Mouse (Mus musculus) megakaryocyte, embryonic 14.5 days (primary cell): ENCODE results near the gene Akirin2. TPM values are rescaled to one million over a fixed set of nuclear protein-coding genes. Genes with fewer than 3 reads are reported as not detected.
A peak's percentile ranks its signal among the peaks of the same experiment; 100 is the strongest.

Experiments
- H3K27me3 ChIP-seq: replicated peaks from 2 replicates; pipeline ENCODE3; 2012; ENCODE audit warnings: inconsistent platforms
- H3K36me3 ChIP-seq: replicated peaks from 2 replicates; pipeline ENCODE3; 2012; ENCODE audit warnings: low read length, inconsistent platforms, mixed read lengths
- H3K4me1 ChIP-seq: 2 replicates; pipeline ENCODE4 v1.6.1; 2012; ENCODE audit warnings: inconsistent platforms
- H3K4me3 ChIP-seq: replicated peaks from 2 replicates; pipeline ENCODE3; 2012; ENCODE audit warnings: moderate library complexity, mild to moderate bottlenecking, inconsistent platforms
- H3K9me3 ChIP-seq: 2 replicates; pipeline ENCODE4 v1.6.1; 2012; ENCODE audit warnings: inconsistent platforms
- FLI1 ChIP-seq: IDR thresholded peaks from 2 replicates; pipeline ENCODE4 v1.6.1; 2012; ENCODE audit warnings: low read length, inconsistent platforms, mixed read lengths
- GATA1 ChIP-seq: IDR thresholded peaks from 3 replicates; pipeline ENCODE4 v1.6.1; 2012; ENCODE audit warnings: mixed read lengths, low read length, inconsistent platforms, borderline replicate concordance
- polyA plus RNA-seq: library from polyadenylated mRNA; stranded (reverse); fragments of >175 nt; gene quantifications from 2 replicates; pipeline ENCODE4 v1.2.3, GENCODE M21; 2012; ENCODE audit warnings: low replicate concordance; ENCODE audit not compliant: insufficient read depth

Gene Akirin2
- polyA plus RNA-seq, 1 experiment: 69.1 TPM

DNA sequence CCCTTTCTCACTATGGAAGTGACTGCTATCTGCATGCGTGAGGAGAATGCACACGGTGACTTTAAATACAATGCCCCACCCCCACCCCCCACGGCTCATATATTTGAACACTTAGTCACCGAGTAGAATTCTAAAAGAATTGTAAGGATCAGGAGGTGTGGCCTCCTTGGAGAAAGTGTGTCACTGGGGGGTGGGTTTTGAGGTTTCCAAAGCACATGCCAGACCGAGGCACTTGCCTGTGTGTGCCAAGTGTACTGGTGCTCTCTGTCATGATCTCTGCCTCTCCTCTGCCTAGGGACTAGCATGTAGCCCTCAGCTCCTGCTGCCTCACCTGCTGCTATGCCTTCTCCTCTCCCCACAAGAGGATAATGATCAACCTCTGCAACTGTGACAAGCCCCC lies 31.7 kb downstream of the Akirin2 start:
- H3K36me3 ChIP-seq: peaks cover 93% of the 10 kb centered on the region
- TF ChIP-seq FLI1 (no peak), GATA1 (no peak)
- no peaks in the 10 kb centered on the region for H3K27me3 ChIP-seq
- no peaks in the 10 kb centered on the region for H3K9me3 ChIP-seq
- H3K4me3 ChIP-seq: peak overlapping the region; percentile 70
- H3K4me1 ChIP-seq: peaks cover 66% of the 10 kb centered on the region

DNA sequence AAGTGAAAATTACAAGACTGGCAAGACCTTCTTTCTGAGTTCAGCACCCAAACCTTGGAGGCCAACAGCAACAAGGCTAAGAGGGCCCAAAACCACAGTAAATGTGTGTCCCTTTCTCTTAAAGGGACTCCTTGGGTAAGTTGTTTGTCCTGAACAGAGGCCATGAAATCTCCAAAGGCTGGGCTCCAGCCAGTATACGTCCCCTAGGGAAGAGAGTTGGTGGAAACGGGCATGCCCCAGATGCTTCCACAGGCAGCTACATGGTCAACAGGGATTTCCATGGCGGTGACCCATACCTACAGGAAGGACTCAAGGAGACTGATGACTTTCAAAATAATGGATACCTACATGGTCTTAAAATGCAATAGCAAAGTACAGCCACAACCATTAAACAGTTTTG lies 32.7 kb downstream of the Akirin2 start:
- peaks cover 88% of the 10 kb centered on the region for H3K36me3 ChIP-seq
- TF ChIP-seq GATA1: no peak
- no peak for TF ChIP-seq FLI1

GRCm38 (mm10) chr4:34584871-34585607 lies 34.3 kb downstream of the Akirin2 start:
- no peaks in the 10 kb centered on the region for H3K9me3 ChIP-seq
- peaks cover 85% of the 10 kb centered on the region for H3K36me3 ChIP-seq
- H3K27me3 ChIP-seq: no peaks in the 10 kb centered on the region
- H3K4me3 ChIP-seq: no peak overlapping the region
- TF ChIP-seq GATA1 (no peak), FLI1 (no peak)
- peaks cover 46% of the 10 kb centered on the region for H3K4me1 ChIP-seq

More for the DNA sequence above, 32.7 kb downstream of the Akirin2 start:
- no peak overlapping the region for H3K4me3 ChIP-seq
- peaks cover 59% of the 10 kb centered on the region for H3K4me1 ChIP-seq
- no peaks in the 10 kb centered on the region for H3K27me3 ChIP-seq
- no peaks in the 10 kb centered on the region for H3K9me3 ChIP-seq

- Histone ChIP-seq H3K4me1 (no peaks in the 10 kb centered on the region; the same call in 1 of the 2 replicates), H3K9me3 (no peaks in the 10 kb centered on the region), H3K4me3 (no peak overlapping the region), H3K36me3 (peaks cover 88% of the 10 kb centered on the region), H3K27me3 (no peaks in the 10 kb centered on the region)
- no peak for TF ChIP-seq FLI1
- TF ChIP-seq GATA1: no peak
Observed at GRCm38 (mm10) chr4:34603123-34603522, 52.4 kb downstream of the Akirin2 start.

DNA sequence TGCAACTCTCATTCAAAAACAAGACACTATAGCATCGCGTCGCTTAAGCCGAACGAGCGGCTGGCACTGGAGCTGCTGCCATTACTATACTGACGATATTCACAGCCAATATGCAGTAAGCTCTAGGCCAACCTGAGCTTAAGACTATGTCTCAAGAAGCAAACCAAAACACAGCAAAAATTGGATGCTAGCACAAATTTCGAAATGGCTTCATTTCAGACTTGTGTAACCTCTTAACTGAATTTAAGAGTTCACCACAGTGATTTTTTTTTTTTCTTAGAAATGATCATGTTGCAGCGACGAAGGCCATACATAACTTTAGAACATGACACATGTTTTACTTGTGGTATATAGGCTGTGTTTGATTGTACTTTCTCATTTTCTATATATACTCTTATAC lies 55.9 kb downstream of the Akirin2 start:
- Histone ChIP-seq H3K4me1 (peaks cover 3% of the 10 kb centered on the region; the same call in 1 of the 2 replicates), H3K36me3 (peaks cover 84% of the 10 kb centered on the region), H3K9me3 (no peaks in the 10 kb centered on the region), H3K27me3 (no peaks in the 10 kb centered on the region), H3K4me3 (no peak overlapping the region)
- no peak for TF ChIP-seq FLI1
- TF ChIP-seq GATA1: no peak

GRCm38 (mm10) chr4:34613571-34614145 lies 62.9 kb downstream of the Akirin2 start:
- H3K9me3 ChIP-seq: no peaks in the 10 kb centered on the region
- peak overlapping the region; percentile 99 for H3K4me3 ChIP-seq
- H3K36me3 ChIP-seq: peaks cover 41% of the 10 kb centered on the region
- TF ChIP-seq GATA1: no peak
- no peak for TF ChIP-seq FLI1
- H3K27me3 ChIP-seq: no peaks in the 10 kb centered on the region
- H3K4me1 ChIP-seq: peaks cover 36% of the 10 kb centered on the region

- peak within 1 kb of the TSS; percentile 99 for H3K4me3 ChIP-seq
- TF ChIP-seq GATA1 (no peak), FLI1 (peak; percentile 89)
- peaks cover 34% of the 10 kb centered on the region for H3K4me1 ChIP-seq
- H3K9me3 ChIP-seq: no peaks in the 10 kb centered on the region
- H3K27me3 ChIP-seq: no peaks in the 10 kb centered on the region
- peaks cover 40% of the 10 kb centered on the region for H3K36me3 ChIP-seq
Observed at GRCm38 (mm10) chr4:34614630-34615094, 63.9 kb downstream of the Akirin2 start, which contains the start of the genes Orc3 and Rars2. Orc3 (minus strand) TSS chr4:34614944. Rars2 (plus strand) TSS chr4:34614957.

- Histone ChIP-seq H3K4me3 (peak overlapping the region; percentile 99), H3K4me1 (peaks cover 34% of the 10 kb centered on the region), H3K9me3 (no peaks in the 10 kb centered on the region), H3K36me3 (peaks cover 39% of the 10 kb centered on the region), H3K27me3 (no peaks in the 10 kb centered on the region)
- TF ChIP-seq FLI1: no peak
- no peak for TF ChIP-seq GATA1
Observed at GRCm38 (mm10) chr4:34615303-34615702, 64.6 kb downstream of the Akirin2 start.

GRCm38 (mm10) chr4:34616146-34616545 lies 65.4 kb downstream of the Akirin2 start:
- peaks cover 39% of the 10 kb centered on the region for H3K36me3 ChIP-seq
- peak overlapping the region; percentile 99 for H3K4me3 ChIP-seq
- H3K27me3 ChIP-seq: no peaks in the 10 kb centered on the region
- H3K4me1 ChIP-seq: peaks cover 34% of the 10 kb centered on the region
- TF ChIP-seq GATA1 (no peak), FLI1 (no peak)
- H3K9me3 ChIP-seq: no peaks in the 10 kb centered on the region

Other genes with a start within 250 kb of the Akirin2 start
- 1.9 TPM in 1 of 2 replicates, not detected in the other for gene Orc3, start 64.0 kb downstream of the Akirin2 start, polyA plus RNA-seq
- 2.0 and 17.6 TPM in 2 replicates for gene Rars2, start 64.0 kb downstream of the Akirin2 start, polyA plus RNA-seq
- gene Slc35a1, start 136.5 kb downstream of the Akirin2 start, polyA plus RNA-seq: 0.87 TPM in 1 of 2 replicates, not detected in the other
- gene Cfap206, start 179.3 kb downstream of the Akirin2 start, polyA plus RNA-seq: not detected in 2 replicates
- not detected in 2 replicates for gene Gm136, start 205.3 kb downstream of the Akirin2 start, polyA plus RNA-seq
- gene Smim8, start 227.5 kb downstream of the Akirin2 start, polyA plus RNA-seq: 5.0 TPM in 1 of 2 replicates, not detected in the other